Mouse (Mus musculus) spleen, adult 2 months (tissue): ENCODE results near the gene Ttll8. TPM values are rescaled to one million over a fixed set of nuclear protein-coding genes. Genes with fewer than 3 reads are reported as not detected.

Experiments
- DNase-seq, 2 experiments: peaks; one replicate each; pipeline versions ENCODE4 v3.0.0 to v3.0.0-alpha.2; 2012 to 2021; ENCODE audit warnings: low spot score in 2 of 2, low read depth in 1 of 2
- H3K27ac ChIP-seq: fragments of 200-500 bp; 2 replicates; pipeline ENCODE4 v1.5.1; 2012; ENCODE audit warnings: low read length, inconsistent platforms; ENCODE audit not compliant: insufficient read depth
- H3K27me3 ChIP-seq: fragments of 200-500 bp; 2 replicates; pipeline ENCODE4 v1.6.1; 2012; ENCODE audit warnings: mild to moderate bottlenecking, moderate library complexity, low read length, inconsistent platforms; ENCODE audit not compliant: control insufficient read depth, insufficient read depth
- H3K36me3 ChIP-seq: fragments of 200-500 bp; 2 replicates; pipeline ENCODE4 v1.6.1; 2012; ENCODE audit warnings: mild to moderate bottlenecking, low read length, inconsistent platforms; ENCODE audit not compliant: control insufficient read depth, insufficient read depth
- H3K4me1 ChIP-seq: fragments of 200-500 bp; 2 replicates; pipeline ENCODE4 v1.6.1; 2011; ENCODE audit warnings: inconsistent platforms; ENCODE audit not compliant: control insufficient read depth, insufficient read depth, insufficient read length
- H3K4me3 ChIP-seq: fragments of 200-500 bp; 2 replicates; pipeline ENCODE4 v1.5.1; 2011; ENCODE audit warnings: mild to moderate bottlenecking, inconsistent platforms; ENCODE audit not compliant: insufficient read depth, insufficient read length; ENCODE audit errors: extremely low read depth
- CTCF ChIP-seq: fragments of 200-500 bp; IDR thresholded peaks from 2 replicates; pipeline ENCODE4 v1.5.1; 2011; ENCODE audit warnings: mild to moderate bottlenecking, inconsistent platforms; ENCODE audit not compliant: insufficient read depth, insufficient read length, insufficient replicate concordance; ENCODE audit errors: extremely low read depth
- POLR2A ChIP-seq: fragments of 200-500 bp; IDR thresholded peaks from 2 replicates; pipeline ENCODE4 v1.6.1; 2011; ENCODE audit warnings: low read depth, low read length, inconsistent platforms
- WGBS: fragments of 180-500 bp; shearing (Covaris S2); methylation state at CpG from one replicate; pipeline ENCODE4 v1.1.7; 2018; 5-methylcytosine and 5-hydroxymethylcytosine counted together
- polyA plus RNA-seq: library from polyadenylated mRNA; depleted of rRNA; stranded (reverse); fragments of >200 nt; gene quantifications from 2 replicates; pipeline ENCODE4 v1.2.3, GENCODE M21; 2012

The Ttll8 gene
- polyA plus RNA-seq, 1 experiment, result not detected

GRCm38 (mm10) chr15:88851076-88851475 lies 103.1 kb downstream of the Ttll8 start:
- no peak for DNase-seq
- no peaks in the 10 kb centered on the region; the same call in 1 of the 2 replicates for H3K4me1 ChIP-seq
- no peak overlapping the region for H3K4me3 ChIP-seq
- H3K36me3 ChIP-seq, result no peaks in the 10 kb centered on the region
- H3K27me3 ChIP-seq, result no peaks in the 10 kb centered on the region
- no peak overlapping the region for H3K27ac ChIP-seq
- TF ChIP-seq CTCF (no peak), POLR2A (no peak)
- WGBS, result 71% methylated on average over 3 of the region's 3 CpGs

- TF ChIP-seq CTCF (no peak), POLR2A (no peak)
- no peaks in the 10 kb centered on the region for H3K4me1 ChIP-seq
- H3K4me3 ChIP-seq, result no peak overlapping the region
- WGBS, result 81% methylated on average over 10 of the region's 10 CpGs
- no peak for DNase-seq
- peak overlapping the region; percentile 13; the same call in 1 of the 2 replicates for H3K27ac ChIP-seq
- no peaks in the 10 kb centered on the region for H3K36me3 ChIP-seq
- H3K27me3 ChIP-seq, result no peaks in the 10 kb centered on the region
These were observed 103.9 kb downstream of the Ttll8 start for GRCm38 (mm10) chr15:88850146-88850826.

- no peak overlapping the region for H3K27ac ChIP-seq
- no peaks in the 10 kb centered on the region for H3K27me3 ChIP-seq
- no peak for TF ChIP-seq CTCF
- no peak for TF ChIP-seq POLR2A
These were observed 104.6 kb downstream of the Ttll8 start for GRCm38 (mm10) chr15:88849621-88850020.

GRCm38 (mm10) chr15:88848661-88849060 lies 105.6 kb downstream of the Ttll8 start:
- TF ChIP-seq CTCF, result no peak
- Histone ChIP-seq H3K4me1 (no peaks in the 10 kb centered on the region), H3K36me3 (no peaks in the 10 kb centered on the region), H3K27me3 (no peaks in the 10 kb centered on the region), H3K27ac (no peak overlapping the region), H3K4me3 (no peak overlapping the region)
- no peak for DNase-seq
- 85% methylated on average over 1 of the region's 1 CpGs for WGBS

More at GRCm38 (mm10) chr15:88849621-88850020, 104.6 kb downstream of the Ttll8 start:
- no peak for DNase-seq
- Histone ChIP-seq H3K36me3 (no peaks in the 10 kb centered on the region), H3K4me1 (no peaks in the 10 kb centered on the region), H3K4me3 (no peak overlapping the region)
- WGBS, result 90% methylated on average over 2 of the region's 2 CpGs

- WGBS, result 85% methylated on average over 7 of the region's 7 CpGs
- H3K4me1 ChIP-seq, result no peaks in the 10 kb centered on the region
- no peak for DNase-seq
- no peaks in the 10 kb centered on the region for H3K27me3 ChIP-seq
- no peak overlapping the region for H3K4me3 ChIP-seq
- no peaks in the 10 kb centered on the region for H3K36me3 ChIP-seq
- no peak for TF ChIP-seq POLR2A
- no peak for TF ChIP-seq CTCF
- no peak overlapping the region for H3K27ac ChIP-seq
These were observed 109.3 kb downstream of the Ttll8 start for GRCm38 (mm10) chr15:88844966-88845365.

GRCm38 (mm10) chr15:88843486-88844097 lies 110.6 kb downstream of the Ttll8 start:
- TF ChIP-seq CTCF (no peak), POLR2A (no peak)
- WGBS, result 27% methylated on average over 8 of the region's 8 CpGs
- no peaks in the 10 kb centered on the region for H3K4me1 ChIP-seq
- no peak overlapping the region for H3K4me3 ChIP-seq
- no peak for DNase-seq
- H3K36me3 ChIP-seq, result no peaks in the 10 kb centered on the region
- no peaks in the 10 kb centered on the region for H3K27me3 ChIP-seq
- H3K27ac ChIP-seq, result no peak overlapping the region

- DNase-seq, result no peak
- Histone ChIP-seq H3K36me3 (no peaks in the 10 kb centered on the region), H3K27me3 (no peaks in the 10 kb centered on the region), H3K4me1 (no peaks in the 10 kb centered on the region), H3K4me3 (no peak overlapping the region), H3K27ac (no peak overlapping the region)
- no peak for TF ChIP-seq CTCF
- no peak for TF ChIP-seq POLR2A
- WGBS, result 73% methylated on average over 3 of the region's 3 CpGs
These were observed 111.9 kb downstream of the Ttll8 start for GRCm38 (mm10) chr15:88842300-88842673.
